Mouse (Mus musculus): ENCODE data around the gene Lin7a. TPM values are rescaled to one million over a fixed set of nuclear protein-coding genes. Genes with fewer than 3 reads are reported as not detected.

The Lin7a gene
- polyA plus RNA-seq, 1 experiment from 2014 or later: 1.2 TPM

GRCm38 (mm10) chr10:107245961-107246460 lies 25.5 kb upstream of the Lin7a start:
- no peak overlapping the region for H3K9ac ChIP-seq
- H3K27ac ChIP-seq (ENCODE audit: poor library complexity, severe bottlenecking): no peak overlapping the region
- H3K36me3 ChIP-seq: no peaks in the 10 kb centered on the region
- H3K4me2 ChIP-seq: no peak overlapping the region
- H3K4me1 ChIP-seq (replicated peaks): no peaks in the 10 kb centered on the region
- no peak for ATAC-seq (ENCODE audit: insufficient number of reproducible peaks, low FRiP score)
- no peaks in the 10 kb centered on the region for H3K27me3 ChIP-seq (replicated peaks)
- WGBS: 75% methylated on average over 2 of the region's 2 CpGs
- H3K4me3 ChIP-seq: no peak overlapping the region
- H3K9me3 ChIP-seq (replicated peaks): no peaks in the 10 kb centered on the region

GRCm38 (mm10) chr10:107247001-107247670 lies 24.4 kb upstream of the Lin7a start:
- no peaks in the 10 kb centered on the region for H3K9me3 ChIP-seq (replicated peaks)
- H3K27me3 ChIP-seq (replicated peaks): no peaks in the 10 kb centered on the region
- H3K36me3 ChIP-seq: no peaks in the 10 kb centered on the region
- 79% methylated on average over 6 of the region's 6 CpGs for WGBS
- H3K4me2 ChIP-seq: no peak overlapping the region
- no peaks in the 10 kb centered on the region for H3K4me1 ChIP-seq (replicated peaks)
- H3K4me3 ChIP-seq: no peak overlapping the region
- ATAC-seq (ENCODE audit: insufficient number of reproducible peaks, low FRiP score): no peak
- no peak overlapping the region for H3K9ac ChIP-seq
- H3K27ac ChIP-seq (ENCODE audit: poor library complexity, severe bottlenecking): no peak overlapping the region

GRCm38 (mm10) chr10:107248481-107248880 lies 23.0 kb upstream of the Lin7a start:
- Histone ChIP-seq H3K4me1 (replicated peaks) (no peaks in the 10 kb centered on the region), H3K27me3 (replicated peaks) (no peaks in the 10 kb centered on the region), H3K9ac (no peak overlapping the region), H3K4me3 (no peak overlapping the region), H3K4me2 (no peak overlapping the region), H3K27ac (ENCODE audit: poor library complexity, severe bottlenecking) (no peak overlapping the region), H3K9me3 (replicated peaks) (no peaks in the 10 kb centered on the region), H3K36me3 (no peaks in the 10 kb centered on the region)
- ATAC-seq (ENCODE audit: insufficient number of reproducible peaks, low FRiP score): no peak
- WGBS: 81% methylated on average over 8 of the region's 8 CpGs

DNA sequence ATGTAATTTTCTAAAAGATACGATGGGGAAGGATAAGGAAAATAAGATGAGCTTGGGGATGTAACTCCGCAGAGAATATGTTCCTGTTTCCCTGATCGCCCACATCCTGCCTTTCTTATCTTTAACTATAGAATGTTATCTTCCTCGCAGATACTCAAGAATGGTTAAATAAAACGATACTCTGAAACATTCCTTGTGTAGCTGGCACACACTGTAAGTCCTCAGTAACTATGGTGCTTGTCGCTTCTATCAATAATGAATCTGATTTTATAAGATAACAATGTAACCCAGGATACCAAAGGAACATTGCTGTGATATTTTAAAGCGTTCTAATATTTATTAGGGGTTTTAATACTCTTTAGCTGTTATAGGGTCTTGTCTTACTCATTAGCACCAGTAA lies 22.4 kb upstream of the Lin7a start:
- Histone ChIP-seq H3K9me3 (replicated peaks) (no peaks in the 10 kb centered on the region), H3K4me2 (no peak overlapping the region), H3K4me1 (replicated peaks) (no peaks in the 10 kb centered on the region), H3K27ac (ENCODE audit: poor library complexity, severe bottlenecking) (no peak overlapping the region), H3K27me3 (replicated peaks) (no peaks in the 10 kb centered on the region), H3K9ac (no peak overlapping the region), H3K4me3 (no peak overlapping the region), H3K36me3 (no peaks in the 10 kb centered on the region)
- ATAC-seq (ENCODE audit: insufficient number of reproducible peaks, low FRiP score): no peak
- WGBS: 64% methylated on average over 7 of the region's 7 CpGs

- no peak overlapping the region for H3K4me2 ChIP-seq
- no peak for ATAC-seq (ENCODE audit: insufficient number of reproducible peaks, low FRiP score)
- no peak overlapping the region for H3K27ac ChIP-seq (ENCODE audit: poor library complexity, severe bottlenecking)
- no peaks in the 10 kb centered on the region for H3K4me1 ChIP-seq (replicated peaks)
- no peaks in the 10 kb centered on the region for H3K9me3 ChIP-seq (replicated peaks)
- H3K4me3 ChIP-seq: no peak overlapping the region
- WGBS: 70% methylated on average over 5 of the region's 5 CpGs
- H3K27me3 ChIP-seq (replicated peaks): no peaks in the 10 kb centered on the region
- no peak overlapping the region for H3K9ac ChIP-seq
- no peaks in the 10 kb centered on the region for H3K36me3 ChIP-seq
Observed at GRCm38 (mm10) chr10:107249606-107250186, 21.8 kb upstream of the Lin7a start.

DNA sequence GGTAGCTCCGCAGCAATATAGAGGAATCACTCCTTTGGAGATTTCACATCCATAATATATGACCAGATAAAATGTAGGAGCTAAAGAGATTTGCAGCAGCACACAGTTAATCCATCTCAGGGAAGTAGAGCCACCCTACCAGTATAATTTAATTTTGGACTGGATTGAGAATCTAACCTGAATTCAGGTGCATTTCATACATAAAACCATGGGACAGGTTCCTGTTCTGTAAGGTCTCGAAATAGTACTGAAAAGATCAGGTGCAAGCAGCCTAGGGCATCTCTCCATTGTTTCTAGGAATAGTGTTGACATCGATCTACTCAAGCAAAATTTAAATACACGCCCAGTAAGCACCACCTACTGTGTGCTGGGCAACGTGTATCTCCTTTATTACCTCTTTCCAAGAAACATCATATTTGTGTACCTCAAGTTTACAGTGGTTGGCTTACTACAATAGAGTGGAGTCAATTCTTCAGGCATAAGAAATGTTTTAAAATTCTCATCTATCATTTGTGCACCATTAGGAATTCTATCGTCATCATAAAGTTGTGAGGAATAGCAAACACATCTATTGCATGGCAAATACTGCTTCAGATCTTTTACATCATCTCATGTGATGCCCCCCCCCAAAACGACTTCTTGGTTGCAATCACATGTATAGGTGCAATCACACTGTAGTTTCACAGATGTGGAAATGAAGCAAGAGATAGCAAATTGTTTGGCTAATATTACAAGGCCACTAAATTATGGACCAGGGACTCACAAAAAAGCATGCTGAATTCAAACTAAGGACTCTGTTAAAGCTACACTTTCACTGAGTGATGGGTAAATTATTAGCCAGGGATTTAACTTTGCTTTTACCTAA lies 20.9 kb upstream of the Lin7a start:
- no peaks in the 10 kb centered on the region for H3K36me3 ChIP-seq
- no peaks in the 10 kb centered on the region for H3K4me1 ChIP-seq (replicated peaks)
- H3K27ac ChIP-seq (ENCODE audit: poor library complexity, severe bottlenecking): no peak overlapping the region
- no peak overlapping the region for H3K4me2 ChIP-seq
- no peak for ATAC-seq (ENCODE audit: insufficient number of reproducible peaks, low FRiP score)
- H3K9ac ChIP-seq: no peak overlapping the region
- no peaks in the 10 kb centered on the region for H3K27me3 ChIP-seq (replicated peaks)
- H3K9me3 ChIP-seq (replicated peaks): no peaks in the 10 kb centered on the region
- H3K4me3 ChIP-seq: no peak overlapping the region
- 63% methylated on average over 7 of the region's 7 CpGs for WGBS

DNA sequence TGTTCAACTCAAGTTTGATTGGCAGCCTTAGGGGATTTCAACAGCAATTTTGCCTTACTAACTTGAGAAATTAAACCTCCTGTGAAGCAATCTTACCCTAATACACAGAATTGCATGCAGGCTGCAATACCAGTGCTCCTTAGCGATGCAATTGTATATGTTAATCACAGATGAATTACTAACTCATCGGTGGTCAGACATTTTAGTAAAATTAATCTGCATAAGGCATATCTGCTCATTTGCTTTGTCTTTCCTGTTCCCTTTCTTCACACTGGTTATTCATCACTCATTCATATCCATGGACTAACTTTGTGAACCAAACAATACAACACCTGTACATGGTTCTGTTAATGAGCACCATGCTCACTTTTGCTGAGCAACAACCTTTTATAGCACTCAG lies 20.2 kb upstream of the Lin7a start:
- Histone ChIP-seq H3K27ac (ENCODE audit: poor library complexity, severe bottlenecking) (no peak overlapping the region), H3K9ac (no peak overlapping the region), H3K4me3 (no peak overlapping the region), H3K4me1 (replicated peaks) (no peaks in the 10 kb centered on the region), H3K36me3 (no peaks in the 10 kb centered on the region), H3K27me3 (replicated peaks) (no peaks in the 10 kb centered on the region), H3K9me3 (replicated peaks) (no peaks in the 10 kb centered on the region), H3K4me2 (no peak overlapping the region)
- no peak for ATAC-seq (ENCODE audit: insufficient number of reproducible peaks, low FRiP score)
- WGBS: 79% methylated on average over 2 of the region's 2 CpGs

GRCm38 (mm10) chr10:107251801-107252502 lies 19.5 kb upstream of the Lin7a start:
- no peaks in the 10 kb centered on the region for H3K9me3 ChIP-seq (replicated peaks)
- H3K27me3 ChIP-seq (replicated peaks): no peaks in the 10 kb centered on the region
- 66% methylated on average over 2 of the region's 2 CpGs for WGBS
- no peak overlapping the region for H3K4me2 ChIP-seq
- H3K4me3 ChIP-seq: no peak overlapping the region
- no peaks in the 10 kb centered on the region for H3K36me3 ChIP-seq
- no peak overlapping the region for H3K27ac ChIP-seq (ENCODE audit: poor library complexity, severe bottlenecking)
- no peak overlapping the region for H3K9ac ChIP-seq
- no peaks in the 10 kb centered on the region for H3K4me1 ChIP-seq (replicated peaks)
- ATAC-seq (ENCODE audit: insufficient number of reproducible peaks, low FRiP score): no peak

GRCm38 (mm10) chr10:107252503-107252815 lies 19.0 kb upstream of the Lin7a start:
- Histone ChIP-seq H3K4me2 (no peak overlapping the region), H3K4me1 (replicated peaks) (no peaks in the 10 kb centered on the region), H3K27ac (ENCODE audit: poor library complexity, severe bottlenecking) (no peak overlapping the region), H3K27me3 (replicated peaks) (no peaks in the 10 kb centered on the region), H3K4me3 (no peak overlapping the region), H3K9me3 (replicated peaks) (no peaks in the 10 kb centered on the region), H3K9ac (no peak overlapping the region), H3K36me3 (no peaks in the 10 kb centered on the region)
- ATAC-seq (ENCODE audit: insufficient number of reproducible peaks, low FRiP score): no peak
- 82% methylated on average over 3 of the region's 3 CpGs for WGBS

- whole genome bisulfite sequencing: 78% methylated on average over 4 of the region's 4 CpGs
- Histone ChIP-seq H3K9me3 (replicated peaks) (no peaks in the 10 kb centered on the region), H3K4me1 (replicated peaks) (no peaks in the 10 kb centered on the region), H3K4me3 (no peak overlapping the region), H3K9ac (no peak overlapping the region), H3K27me3 (replicated peaks) (no peaks in the 10 kb centered on the region), H3K4me2 (no peak overlapping the region), H3K36me3 (no peaks in the 10 kb centered on the region), H3K27ac (ENCODE audit: poor library complexity, severe bottlenecking) (no peak overlapping the region)
- no peak for ATAC-seq (ENCODE audit: insufficient number of reproducible peaks, low FRiP score)
Observed at GRCm38 (mm10) chr10:107253191-107253965, 18.1 kb upstream of the Lin7a start.

All from heart, embryonic 12.5 days (tissue).